Mouse (Mus musculus) splenic B cell, adult 2 months (primary cell): Measurements from ENCODE around the gene Pik3ip1.
A peak's percentile ranks its signal among the peaks of the same experiment; 100 is the strongest.

ENCODE experiments used
- DNase-seq: peaks from one replicate; pipeline ENCODE4 v3.0.0-alpha.2; 2011; ENCODE audit warnings: low read depth, low spot score
- H3K27me3 ChIP-seq: 2 replicates; pipeline ENCODE4 v1.6.1; 2012; ENCODE audit warnings: mild to moderate bottlenecking, low read length, moderate library complexity, mixed read lengths; ENCODE audit not compliant: control insufficient read depth, poor library complexity, insufficient read depth, severe bottlenecking
- H3K36me3 ChIP-seq: 2 replicates; pipeline ENCODE4 v1.6.1; 2012; ENCODE audit warnings: mild to moderate bottlenecking, low read length, moderate library complexity, mixed read lengths; ENCODE audit not compliant: control insufficient read depth, poor library complexity, insufficient read depth, severe bottlenecking

Gene Pik3ip1

GRCm38 (mm10) chr11:3329891-3330451 is at the start of gene Pik3ip1:
Gene Pik3ip1 (plus strand): TSS chr11:3330401.
- H3K27me3 ChIP-seq, result no peaks in the 10 kb centered on the region
- no peak for DNase-seq
- peaks cover 5% of the 10 kb centered on the region for H3K36me3 ChIP-seq

DNA sequence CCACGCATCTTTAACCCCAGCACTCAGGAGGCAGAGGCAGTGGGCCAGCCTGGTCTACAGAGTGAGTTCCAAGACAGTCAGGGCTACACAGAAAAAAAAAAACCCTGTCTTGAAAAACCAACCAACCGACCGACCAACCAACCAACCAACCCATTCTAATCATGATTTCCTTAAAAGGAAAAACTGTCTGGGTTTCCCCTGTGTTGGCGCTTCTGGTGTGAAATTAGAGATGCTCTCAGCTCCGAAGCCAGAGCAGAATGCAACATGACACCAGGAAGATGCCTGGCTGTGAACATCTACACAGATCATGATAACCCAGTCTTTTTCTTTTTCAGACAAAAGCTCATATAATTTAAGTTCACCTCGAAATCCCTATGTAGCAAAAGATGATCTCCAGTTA is 47.3 kb upstream of the Pik3ip1 start:
- no peaks in the 10 kb centered on the region for H3K36me3 ChIP-seq
- DNase-seq, result no peak
- no peaks in the 10 kb centered on the region for H3K27me3 ChIP-seq

DNA sequence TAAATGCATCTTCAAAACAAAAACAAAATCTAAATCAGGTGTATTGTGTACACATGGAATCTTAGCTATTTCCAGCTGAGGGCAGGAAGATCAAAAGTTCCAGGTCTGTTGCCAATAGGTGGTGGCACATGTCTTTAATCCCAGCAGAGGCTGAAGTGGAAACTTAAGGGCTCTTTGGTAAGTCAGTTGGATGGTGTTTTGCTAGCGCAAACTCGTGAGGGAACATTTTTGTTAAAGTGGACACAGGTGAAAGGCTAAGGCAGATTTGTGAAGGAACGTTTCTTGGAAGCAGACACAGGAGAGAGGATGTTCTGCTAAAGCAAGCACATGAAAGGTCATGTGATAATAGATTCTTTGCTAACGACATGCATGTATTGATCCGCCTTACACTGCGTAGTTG is 46.6 kb upstream of the Pik3ip1 start:
- H3K27me3 ChIP-seq, result no peaks in the 10 kb centered on the region
- H3K36me3 ChIP-seq, result no peaks in the 10 kb centered on the region
- no peak for DNase-seq

GRCm38 (mm10) chr11:3285940-3286339 is 44.3 kb upstream of the Pik3ip1 start:
- no peaks in the 10 kb centered on the region for H3K27me3 ChIP-seq
- no peak for DNase-seq
- no peaks in the 10 kb centered on the region for H3K36me3 ChIP-seq

- no peak for DNase-seq
- H3K27me3 ChIP-seq, result no peaks in the 10 kb centered on the region
- no peaks in the 10 kb centered on the region for H3K36me3 ChIP-seq
These were observed 43.1 kb upstream of the Pik3ip1 start for GRCm38 (mm10) chr11:3287131-3287530.

GRCm38 (mm10) chr11:3287921-3288320 is 42.3 kb upstream of the Pik3ip1 start:
- Histone ChIP-seq H3K36me3 (no peaks in the 10 kb centered on the region), H3K27me3 (no peaks in the 10 kb centered on the region)
- DNase-seq, result no peak

GRCm38 (mm10) chr11:3288521-3289301 is 41.5 kb upstream of the Pik3ip1 start, which contains the start of gene Patz1:
Gene Patz1 (plus strand): TSS chr11:3288874.
- peak; percentile 51 for DNase-seq
- Histone ChIP-seq H3K27me3 (no peaks in the 10 kb centered on the region), H3K36me3 (no peaks in the 10 kb centered on the region)

DNA sequence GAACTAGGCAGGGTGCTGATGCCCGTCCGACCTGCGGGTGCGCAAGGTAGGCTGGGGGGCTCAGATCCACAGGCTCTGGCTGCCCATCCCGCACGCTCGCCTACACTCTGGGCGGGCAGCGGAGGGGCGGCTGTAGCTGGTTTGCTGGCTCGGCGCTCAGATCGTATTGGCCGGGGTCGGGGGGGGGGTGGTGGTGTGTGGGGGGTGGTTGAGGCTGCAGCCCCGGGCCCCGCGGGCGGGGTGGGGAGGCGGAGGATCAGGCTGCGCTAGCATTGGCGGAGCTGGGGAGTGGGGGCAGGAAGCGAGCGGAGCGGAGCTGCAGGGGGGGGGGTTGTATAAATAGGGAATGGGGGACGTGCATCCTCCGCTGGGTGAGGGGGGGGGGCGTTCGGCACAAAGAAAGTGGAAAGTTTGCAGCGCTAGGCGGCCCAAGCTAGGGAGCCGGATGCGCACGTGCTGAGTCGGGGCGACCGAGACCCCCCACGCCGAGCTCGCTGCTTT is 40.8 kb upstream of the Pik3ip1 start:
- H3K27me3 ChIP-seq, result no peaks in the 10 kb centered on the region
- peak; percentile 71 for DNase-seq

DNA sequence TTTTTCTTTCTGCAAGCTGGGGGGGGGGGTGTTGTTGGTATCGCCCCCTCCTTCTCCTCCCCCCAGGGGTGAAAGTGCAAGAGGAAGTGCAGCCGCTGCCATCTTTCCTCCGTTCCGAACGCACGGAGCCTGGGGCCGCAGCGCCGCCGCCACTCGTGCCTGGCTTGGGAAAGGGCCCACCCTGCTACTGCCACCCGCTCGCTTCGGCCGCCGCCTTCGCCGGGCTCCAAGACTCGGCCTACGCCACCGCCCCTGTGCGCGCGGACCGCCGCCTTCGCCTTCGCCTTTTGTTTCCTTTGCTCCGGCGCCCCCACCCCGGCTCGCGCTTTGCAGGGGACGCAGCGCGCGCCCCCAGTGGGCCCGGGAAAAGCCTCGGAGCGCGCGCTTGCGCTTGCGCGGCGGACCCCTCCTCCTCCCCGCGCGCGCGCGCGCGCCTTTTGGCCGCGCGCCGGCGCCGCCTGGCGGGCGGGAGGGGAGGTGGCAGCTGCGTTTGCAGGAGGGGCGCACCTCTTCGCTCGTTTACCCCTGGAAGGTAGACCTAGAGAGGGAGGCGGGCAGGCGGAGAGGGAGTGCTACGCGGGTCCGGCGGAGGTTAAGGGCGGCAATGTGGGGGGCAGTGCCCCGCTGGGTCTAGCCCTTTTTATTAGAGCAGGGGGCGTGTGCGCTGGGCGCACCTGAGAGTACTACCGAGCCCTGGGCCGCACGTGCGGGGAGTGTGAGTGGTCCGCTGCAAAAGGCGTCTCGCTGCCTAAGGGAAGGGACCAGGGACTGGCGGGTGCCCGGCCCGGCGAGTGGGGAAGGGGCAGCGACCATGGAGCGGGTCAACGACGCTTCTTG is 40.2 kb upstream of the Pik3ip1 start:
- H3K36me3 ChIP-seq, result peaks cover 2% of the 10 kb centered on the region; the same call in 1 of the 2 replicates
- DNase-seq, result peak; percentile 84
- no peaks in the 10 kb centered on the region for H3K27me3 ChIP-seq

More for the DNA sequence above, 40.8 kb upstream of the Pik3ip1 start:
- no peaks in the 10 kb centered on the region for H3K36me3 ChIP-seq

GRCm38 (mm10) chr11:3290640-3291310 is 39.4 kb upstream of the Pik3ip1 start:
- Histone ChIP-seq H3K27me3 (no peaks in the 10 kb centered on the region), H3K36me3 (peaks cover 2% of the 10 kb centered on the region; the same call in 1 of the 2 replicates)
- DNase-seq, result peak; percentile 44

DNA sequence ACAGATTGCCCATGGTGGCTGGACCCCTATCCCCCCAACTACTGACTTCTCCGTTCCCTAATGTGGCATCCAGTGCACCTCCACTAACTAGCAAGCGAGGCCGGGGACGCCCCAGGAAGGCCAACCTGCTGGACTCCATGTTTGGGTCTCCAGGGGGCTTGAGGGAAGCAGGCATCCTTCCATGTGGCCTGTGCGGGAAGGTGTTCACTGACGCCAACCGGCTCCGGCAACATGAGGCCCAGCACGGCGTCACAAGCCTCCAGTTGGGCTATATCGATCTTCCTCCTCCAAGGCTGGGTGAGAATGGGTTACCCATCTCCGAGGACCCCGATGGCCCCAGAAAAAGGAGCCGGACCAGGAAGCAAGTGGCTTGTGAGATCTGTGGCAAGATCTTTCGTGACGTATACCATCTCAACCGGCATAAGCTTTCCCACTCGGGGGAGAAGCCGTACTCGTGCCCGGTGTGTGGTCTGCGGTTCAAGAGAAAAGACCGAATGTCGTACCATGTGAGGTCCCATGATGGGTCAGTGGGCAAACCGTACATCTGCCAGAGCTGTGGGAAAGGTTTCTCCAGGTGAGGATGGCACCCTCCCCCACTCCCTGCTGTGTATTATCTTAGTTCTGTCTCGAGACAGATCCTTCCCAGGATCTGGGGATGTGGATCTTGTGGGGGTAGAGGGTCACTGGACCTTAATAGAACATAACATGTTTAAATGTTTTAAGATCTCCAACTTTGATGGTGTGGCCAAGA is 38.7 kb upstream of the Pik3ip1 start:
- peak; percentile 65 for DNase-seq
- Histone ChIP-seq H3K27me3 (no peaks in the 10 kb centered on the region), H3K36me3 (peaks cover 2% of the 10 kb centered on the region; the same call in 1 of the 2 replicates)

- peak; percentile 49 for DNase-seq
- Histone ChIP-seq H3K36me3 (peaks cover 2% of the 10 kb centered on the region; the same call in 1 of the 2 replicates), H3K27me3 (no peaks in the 10 kb centered on the region)
These were observed 38.2 kb upstream of the Pik3ip1 start for GRCm38 (mm10) chr11:3292062-3292421.

DNA sequence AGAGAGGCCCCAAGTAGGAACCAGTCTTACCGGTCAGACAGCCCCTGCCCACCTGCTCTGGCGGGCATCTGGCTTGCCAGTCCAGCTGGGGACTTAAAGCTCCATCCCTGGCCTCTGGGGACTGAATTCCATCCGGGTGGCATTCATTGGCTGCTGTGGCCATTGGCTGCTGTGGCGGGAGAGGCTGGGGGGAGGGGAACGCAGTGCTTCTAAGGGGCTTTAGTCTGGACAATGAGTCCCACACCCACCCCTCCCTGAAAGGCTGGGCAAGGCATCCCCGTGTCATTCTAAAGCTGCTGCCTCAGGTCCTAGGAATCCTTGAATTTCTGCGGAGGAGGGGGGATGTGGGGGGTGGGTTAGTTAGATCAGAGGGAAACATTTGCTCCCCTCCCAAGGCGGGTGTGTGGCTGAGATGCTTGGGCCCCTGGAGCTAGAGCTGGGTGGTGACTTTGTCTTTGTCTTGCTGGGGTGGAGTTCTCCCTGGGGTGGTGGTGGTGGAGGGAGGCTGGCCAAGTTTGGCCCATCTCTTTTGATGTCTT is 37.4 kb upstream of the Pik3ip1 start:
- DNase-seq, result no peak
- H3K36me3 ChIP-seq, result peaks cover 2% of the 10 kb centered on the region; the same call in 1 of the 2 replicates
- H3K27me3 ChIP-seq, result no peaks in the 10 kb centered on the region
